Mouse (Mus musculus) adrenal gland, adult 18-20 months (tissue): ENCODE measurements at regions not wholly inside any gene's neighbourhood (a gene's known extent, or its start where the extent isn't known, plus 50 kb on each side); places are given as distances from the start of the nearest gene placed in this dataset.

Experiments used
- DNase-seq, 2 experiments: peaks; one replicate each; pipeline ENCODE4 v3.0.0; 2021 to 2022; ENCODE audit warnings: low spot score in 2 of 2

DNA sequence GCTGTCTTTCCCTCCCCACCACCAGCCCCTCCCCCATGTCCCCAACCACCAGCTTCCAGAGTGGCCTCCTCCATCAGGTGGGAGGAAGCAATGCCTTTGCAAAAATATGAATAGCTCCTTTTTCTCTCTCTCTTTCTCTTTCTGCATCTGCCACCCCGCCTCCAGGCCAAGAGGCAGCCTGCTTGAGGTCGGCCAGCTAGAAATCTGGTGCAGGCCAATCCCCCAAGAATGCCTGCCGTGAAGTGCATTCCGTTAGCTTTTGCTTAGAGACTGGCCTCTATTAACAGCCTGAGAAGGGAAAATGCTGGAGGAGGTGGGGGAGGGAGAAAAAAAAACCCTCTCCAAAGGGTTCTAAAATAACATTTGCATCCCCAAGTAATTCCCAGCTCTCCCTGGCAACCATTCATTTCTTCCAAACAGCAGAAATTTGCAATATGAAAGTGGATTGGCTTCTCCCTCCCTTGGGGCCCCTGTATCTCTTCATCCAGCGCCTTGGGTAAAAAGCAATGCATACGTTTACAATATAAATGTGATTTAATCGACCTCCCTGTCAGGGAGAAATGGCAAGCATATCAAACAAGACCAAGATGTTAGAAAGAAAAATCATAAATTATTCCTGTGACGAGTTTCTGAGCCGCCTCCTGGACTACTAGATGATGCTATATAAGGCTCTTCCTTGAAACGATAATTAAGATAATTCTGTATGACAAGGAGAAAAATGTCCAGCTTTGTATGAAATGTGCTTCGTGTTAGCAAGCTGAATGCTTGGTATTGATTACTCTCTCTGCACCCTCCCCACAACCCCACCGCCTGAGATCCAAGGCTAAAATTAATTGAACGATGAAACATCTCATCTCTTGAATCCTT lies 339.8 kb downstream of the Rps24 start:
- DNase-seq, result no peak

- no peak for DNase-seq
Measured at GRCm38 (mm10) chr14:24827381-24828031, 340.6 kb downstream of the Rps24 start.

- DNase-seq, result no peak
Measured at GRCm38 (mm10) chr14:24829001-24829400, 342.1 kb downstream of the Rps24 start.

DNA sequence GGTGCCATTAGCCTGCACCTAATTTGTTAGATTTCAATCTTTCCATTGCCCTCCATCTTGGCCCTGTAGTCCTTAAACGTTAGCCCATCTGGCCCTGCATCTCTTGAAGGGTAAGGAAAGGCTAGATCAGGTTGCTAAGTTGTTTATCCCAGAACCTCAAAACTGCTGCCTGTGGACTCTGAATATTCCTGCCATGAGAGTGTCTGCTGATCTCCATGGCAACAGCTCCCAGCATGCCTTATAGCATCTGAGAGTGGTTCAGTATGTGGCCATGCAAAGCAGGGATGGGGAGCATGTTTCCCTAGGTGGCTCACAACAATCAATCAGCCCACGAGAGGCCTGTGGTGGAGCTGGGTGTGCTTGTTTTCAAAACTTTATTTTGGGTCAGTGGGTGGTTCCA lies 346.3 kb downstream of the Rps24 start:
- DNase-seq, result no peak

DNA sequence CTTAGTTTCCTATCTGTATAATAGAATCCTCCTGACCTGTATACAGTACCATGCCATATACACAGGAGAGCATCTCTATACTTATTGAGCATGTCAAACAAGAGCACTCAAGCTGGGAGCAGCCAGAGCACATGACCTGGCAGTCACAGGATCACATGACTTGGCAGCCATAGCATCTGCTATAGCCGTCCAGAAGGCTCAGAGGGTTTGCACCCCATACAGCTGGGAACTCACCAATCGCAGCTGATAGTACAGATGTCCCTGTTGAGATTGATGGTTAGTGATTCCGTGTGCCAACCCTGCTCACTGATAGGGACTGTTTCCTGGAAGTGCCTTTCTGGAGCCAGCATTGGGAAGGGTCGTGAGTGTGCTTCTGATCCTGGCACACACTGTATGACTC lies 351.3 kb downstream of the Rps24 start:
- no peak for DNase-seq

DNA sequence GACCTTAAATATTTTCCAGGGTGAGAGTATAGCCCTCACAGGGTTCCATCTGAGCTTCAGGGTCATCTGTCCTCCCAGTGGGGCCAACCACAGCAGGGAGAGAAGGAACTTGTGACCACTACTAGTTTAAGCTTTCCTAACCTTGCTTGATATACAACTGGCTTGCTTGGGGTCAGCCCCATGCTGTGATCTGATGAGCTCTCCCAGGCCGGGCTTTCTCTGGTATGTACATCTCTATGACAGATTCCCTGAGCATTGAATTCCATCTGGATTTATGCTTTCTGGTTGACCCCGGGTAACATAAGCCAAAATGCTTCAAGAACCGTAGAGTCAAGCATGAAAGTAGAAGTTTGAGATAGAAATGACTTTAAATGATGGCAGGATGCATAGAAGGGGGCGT lies 352.1 kb downstream of the Rps24 start:
- no peak for DNase-seq

DNA sequence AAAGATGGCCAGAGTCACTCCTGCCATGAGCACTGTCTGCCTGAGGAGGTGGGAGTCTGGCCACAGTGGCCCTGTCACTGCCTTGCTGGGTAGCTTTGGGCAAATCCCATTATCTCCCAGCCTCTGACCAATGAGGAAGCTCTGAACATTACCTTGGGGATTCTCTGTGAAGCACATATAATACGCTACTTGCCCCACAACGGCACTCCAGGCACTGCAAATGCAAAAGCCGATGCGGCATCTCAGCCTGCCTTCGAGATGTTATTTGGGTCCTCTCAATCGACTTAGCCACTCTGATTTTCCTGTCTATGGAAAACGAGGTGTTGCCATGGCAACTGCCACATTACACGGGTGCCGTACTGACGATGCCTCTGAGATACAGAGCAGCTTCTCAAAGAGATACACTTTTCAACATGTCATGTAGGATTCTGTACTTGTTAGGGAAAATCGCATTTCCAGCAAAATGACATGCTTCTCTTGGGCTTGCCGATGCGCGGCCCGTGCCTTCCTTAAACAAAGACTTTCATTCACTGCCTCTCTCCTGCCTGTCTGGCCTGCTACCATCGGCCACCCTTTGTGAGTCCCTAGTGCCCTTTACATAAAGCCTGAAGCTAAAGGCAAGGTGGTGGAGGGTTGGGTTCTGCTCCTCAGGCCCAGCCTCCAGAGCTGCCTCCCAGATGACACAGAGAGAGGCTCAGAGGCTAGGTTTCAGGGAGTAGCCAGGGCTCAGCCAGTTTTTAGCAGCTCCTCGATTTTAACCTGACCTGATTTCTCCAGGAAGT lies 355.0 kb downstream of the Rps24 start:
- DNase-seq, result no peak

DNA sequence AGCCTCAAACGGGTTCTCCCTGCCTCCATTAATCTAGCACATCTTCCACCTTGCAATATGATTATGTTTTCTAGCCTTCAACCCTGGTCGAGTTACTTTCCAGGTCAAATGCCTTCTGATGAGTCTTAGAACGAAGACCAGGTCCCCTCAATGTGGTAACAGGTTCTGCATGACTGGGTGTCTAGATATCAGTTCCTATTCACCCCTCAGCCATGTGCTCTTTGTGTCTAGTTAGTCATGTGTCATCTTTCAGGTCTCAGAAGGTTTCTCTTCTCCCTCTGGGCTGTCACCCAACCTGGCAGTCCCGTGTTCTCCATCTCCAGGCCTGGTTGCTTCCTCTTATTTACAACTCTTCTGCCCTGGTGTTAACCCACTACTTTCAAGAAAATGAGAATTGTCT lies 356.7 kb downstream of the Rps24 start:
- no peak for DNase-seq

DNA sequence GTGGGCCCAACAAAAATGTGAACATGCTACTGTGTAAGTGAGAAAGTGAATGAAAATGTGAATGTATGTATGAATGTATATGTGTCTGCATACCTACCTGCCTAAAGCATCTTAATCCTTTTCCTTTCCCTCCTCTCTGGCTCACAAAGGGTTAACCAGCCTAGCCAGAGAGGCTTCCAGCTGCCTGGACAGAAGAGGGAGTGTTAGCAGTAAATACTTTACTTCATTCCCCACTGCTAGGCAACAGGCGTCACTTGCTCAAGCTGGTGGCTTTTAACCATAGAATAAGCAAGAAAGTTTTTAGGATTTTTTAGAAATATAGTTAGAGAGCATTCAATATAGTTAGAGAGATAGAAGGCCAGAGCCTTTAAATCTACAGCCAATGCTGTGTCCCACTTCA lies 363.6 kb downstream of the Rps24 start:
- DNase-seq, result no peak

GRCm38 (mm10) chr14:24854459-24854858 lies 367.5 kb downstream of the Rps24 start:
- DNase-seq, result no peak

DNA sequence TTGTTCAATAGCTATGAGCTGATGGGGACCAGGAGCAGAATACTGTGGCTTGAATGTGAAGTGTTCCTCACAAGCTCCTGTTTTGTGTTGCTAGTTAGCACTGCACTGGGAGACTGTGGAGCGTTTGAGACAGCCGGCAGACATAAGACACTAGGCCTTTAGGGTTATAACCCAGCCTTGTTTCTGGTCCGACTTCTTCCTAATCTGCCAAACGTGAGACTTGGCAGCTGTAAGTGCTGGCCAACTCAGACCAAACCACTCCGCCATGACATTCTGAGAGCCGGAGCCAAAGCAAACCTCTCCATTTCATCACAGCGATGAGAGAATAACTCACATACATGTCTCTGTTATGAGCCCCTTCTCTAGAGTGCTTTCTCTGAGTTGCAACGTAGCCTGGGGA lies 375.2 kb downstream of the Rps24 start:
- DNase-seq, result no peak

- DNase-seq, result no peak
Measured at GRCm38 (mm10) chr14:24862661-24863060, 375.7 kb downstream of the Rps24 start.

GRCm38 (mm10) chr14:24863116-24863515 lies 376.2 kb downstream of the Rps24 start:
- no peak for DNase-seq

- no peak for DNase-seq
Measured at GRCm38 (mm10) chr14:24865579-24866230, 378.8 kb downstream of the Rps24 start.

DNA sequence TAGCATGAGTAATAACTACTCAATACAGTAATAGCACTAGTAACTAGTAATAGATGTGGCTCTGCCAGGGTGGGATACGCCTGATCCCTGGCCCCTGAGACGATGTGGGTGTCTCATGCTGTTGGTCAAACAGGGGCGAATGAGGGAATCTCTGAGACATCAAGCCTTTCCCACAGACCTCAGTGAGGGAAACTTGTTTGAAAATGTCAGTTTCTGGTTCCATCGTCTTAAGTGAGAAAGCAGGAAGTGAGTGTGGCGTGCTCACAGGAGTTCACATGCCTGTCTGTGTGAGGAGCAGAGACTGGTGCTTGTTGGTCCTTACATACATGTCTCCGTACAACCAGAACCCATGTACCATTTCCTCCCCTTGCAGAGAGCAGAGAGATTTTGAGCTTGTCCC lies 380.9 kb downstream of the Rps24 start:
- no peak for DNase-seq

- no peak for DNase-seq
Measured at GRCm38 (mm10) chr14:24868756-24869155, 381.8 kb downstream of the Rps24 start.

- DNase-seq, result no peak
Measured at GRCm38 (mm10) chr14:24870246-24870645, 383.3 kb downstream of the Rps24 start.

DNA sequence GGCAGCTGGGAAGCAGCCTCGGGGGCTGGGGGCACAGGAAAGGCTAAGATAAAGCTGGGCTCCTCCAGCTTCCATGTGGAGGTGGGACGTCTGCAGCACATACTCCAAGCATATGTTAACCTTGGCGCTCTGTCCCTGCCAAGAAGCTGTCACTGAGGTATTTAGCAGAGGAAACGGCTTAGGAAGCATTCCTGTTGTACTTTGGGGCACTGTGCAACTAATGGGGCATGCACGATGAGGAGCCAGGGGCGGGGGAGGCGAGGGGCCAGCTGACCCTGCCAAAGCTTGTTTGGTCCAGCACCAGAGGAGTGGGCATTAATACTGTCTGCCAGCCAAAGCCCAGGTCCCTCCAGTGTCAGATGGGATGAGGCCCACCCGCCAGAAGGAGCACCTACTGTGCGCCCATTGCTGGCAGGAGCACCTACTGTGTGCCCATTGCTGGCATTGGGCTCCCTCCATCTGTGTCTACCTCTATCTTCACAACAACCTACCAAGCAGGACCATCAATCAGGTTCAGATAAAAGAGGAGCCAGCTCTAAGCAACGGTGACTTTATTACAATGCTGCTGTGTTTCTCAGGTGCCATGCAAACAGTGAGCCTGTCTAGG lies 384.6 kb downstream of the Rps24 start:
- DNase-seq, result no peak

DNA sequence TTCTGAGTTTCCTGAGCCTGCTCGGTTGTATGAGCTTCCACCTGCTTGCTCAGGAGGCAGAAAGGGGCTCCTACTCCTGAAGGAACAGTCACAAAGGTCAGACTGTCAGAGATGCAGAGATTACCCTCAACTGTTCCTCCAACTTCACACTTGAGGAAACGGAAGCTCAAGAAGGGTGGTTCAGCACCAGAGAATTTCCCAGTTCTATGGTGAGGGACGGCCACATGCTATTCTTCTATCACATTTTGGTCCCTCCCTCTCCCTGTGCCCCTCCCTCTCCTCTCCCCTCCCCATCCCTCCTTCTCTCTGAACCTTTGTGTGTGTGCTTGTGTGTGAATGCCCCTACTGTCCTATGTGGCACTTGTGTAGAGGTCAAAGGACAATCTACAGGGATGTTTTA lies 386.0 kb downstream of the Rps24 start:
- DNase-seq, result no peak

GRCm38 (mm10) chr14:24873406-24873805 lies 386.5 kb downstream of the Rps24 start:
- DNase-seq, result no peak
